Mouse (Mus musculus): ENCODE results near the gene Ddx21.
A peak's percentile ranks its signal among the peaks of the same experiment; 100 is the strongest.

The Ddx21 gene

DNA sequence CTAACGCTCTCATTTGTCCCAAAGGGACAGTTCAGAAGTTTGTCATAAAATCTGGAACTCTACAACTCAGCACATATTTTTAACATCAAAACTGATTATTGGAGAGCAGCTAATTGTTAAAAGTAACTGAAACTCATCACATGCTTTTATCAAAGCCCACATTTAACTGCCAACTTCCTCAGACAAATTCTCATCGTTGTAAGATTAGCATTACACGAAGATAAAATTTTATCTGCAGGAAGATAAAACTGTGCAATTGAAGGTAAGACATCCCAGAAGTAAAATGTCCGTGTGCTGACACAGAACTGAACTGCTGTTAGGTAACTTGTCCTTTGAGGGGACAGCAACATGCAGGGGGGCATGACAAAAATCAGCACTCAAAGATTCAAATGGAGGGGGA is 33.2 kb downstream of the Ddx21 start:
- no peak for DNase-seq

DNA sequence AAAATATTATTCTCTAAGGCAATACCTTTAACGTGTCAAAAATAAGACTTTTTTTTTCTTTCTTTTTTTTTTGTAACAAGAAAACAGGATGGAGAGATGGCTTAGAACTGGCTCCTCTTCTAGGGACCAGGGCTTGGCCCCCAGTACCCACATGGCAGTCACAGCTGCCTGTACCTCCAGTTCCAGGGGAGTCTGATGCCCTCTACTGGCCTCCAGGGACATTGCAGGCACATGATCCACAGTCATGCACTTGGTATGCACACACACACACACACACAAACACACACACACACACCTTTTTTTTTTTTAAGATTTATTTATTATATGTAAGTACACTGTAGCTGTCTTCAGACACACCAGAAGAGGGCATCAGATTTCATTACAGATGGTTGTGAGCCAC is 44.3 kb downstream of the Ddx21 start:
- no peak for DNase-seq

DNA sequence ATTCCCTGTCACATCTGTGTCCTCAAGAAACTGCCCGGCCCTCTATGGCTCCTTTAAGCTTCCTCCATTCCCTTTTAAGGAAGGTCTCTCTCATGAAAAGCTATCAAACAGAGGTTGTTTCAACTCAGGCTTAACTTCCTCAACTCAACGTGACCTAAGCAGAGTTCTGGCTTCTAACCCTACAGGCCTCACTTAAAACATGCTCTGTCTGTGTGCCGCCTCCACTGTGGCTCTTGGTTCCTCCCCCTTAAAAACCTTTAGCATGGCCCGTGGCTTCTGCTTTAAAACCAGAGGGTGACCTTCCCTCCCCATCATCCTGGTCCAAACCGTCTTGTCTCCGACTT is 45.6 kb downstream of the Ddx21 start:
- no peak for DNase-seq

DNA sequence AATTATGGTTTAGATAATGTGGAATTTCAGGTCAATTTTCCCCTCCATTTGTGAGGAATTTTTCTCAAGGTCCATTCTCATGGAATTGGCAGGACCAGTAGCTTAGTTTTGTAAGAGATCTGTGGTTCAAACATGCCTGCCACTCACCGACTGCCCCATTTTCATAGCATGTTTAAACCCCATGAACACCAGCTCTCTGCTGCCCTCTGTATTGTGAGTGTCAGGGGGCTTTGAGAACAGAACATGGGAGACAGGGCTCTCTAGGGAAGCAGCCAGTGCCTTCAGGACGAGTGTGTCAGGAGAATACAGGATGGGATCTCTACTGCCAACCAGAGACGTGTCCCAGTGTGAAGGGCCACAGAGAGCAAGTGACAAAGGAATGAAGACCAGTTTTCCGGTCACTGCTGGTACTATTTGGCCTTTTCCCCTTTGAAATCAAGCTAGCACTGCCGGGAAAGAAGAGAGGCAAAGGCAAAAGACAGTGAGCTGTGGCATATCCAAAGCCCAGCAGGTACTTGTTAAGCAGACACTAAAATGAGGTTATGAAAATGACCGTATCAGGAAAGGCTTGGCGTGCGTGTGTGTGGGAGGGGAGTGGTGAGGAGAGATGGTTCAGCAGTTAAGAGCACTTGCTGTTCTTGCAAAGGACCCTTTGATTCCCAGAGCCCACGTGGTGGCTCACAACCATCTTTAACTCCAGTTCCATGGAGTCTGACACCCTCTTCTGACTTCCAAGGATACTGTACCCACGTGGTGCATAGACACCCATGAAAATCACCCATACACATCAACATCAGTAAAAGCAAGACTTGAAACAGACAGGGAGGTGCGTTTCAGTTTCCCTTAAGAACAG is 46.1 kb downstream of the Ddx21 start:
- DNase-seq = no peak

DNA sequence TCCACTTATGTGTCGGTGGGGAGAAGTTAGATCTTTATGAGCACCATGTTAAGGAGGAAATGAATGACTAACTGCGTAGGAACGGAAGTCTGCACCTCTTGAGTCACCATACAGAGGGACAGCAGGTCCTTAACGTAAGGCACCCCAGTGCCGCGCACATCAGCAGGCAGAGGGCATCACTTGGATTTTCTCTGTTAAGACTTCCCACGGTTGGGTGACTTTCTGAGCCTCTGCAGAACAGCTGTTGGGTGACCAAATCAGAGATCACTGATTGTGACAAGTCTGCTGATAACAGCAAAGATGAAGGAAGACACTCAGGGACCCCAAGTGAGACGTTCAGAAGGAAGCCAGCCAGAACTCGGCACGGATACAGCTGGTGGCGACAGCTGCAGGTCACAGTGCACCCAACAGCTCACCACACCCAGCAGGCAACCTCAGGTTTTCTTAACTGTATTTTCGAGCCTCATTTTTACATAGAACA is 48.4 kb downstream of the Ddx21 start:
- no peak for DNase-seq

DNA sequence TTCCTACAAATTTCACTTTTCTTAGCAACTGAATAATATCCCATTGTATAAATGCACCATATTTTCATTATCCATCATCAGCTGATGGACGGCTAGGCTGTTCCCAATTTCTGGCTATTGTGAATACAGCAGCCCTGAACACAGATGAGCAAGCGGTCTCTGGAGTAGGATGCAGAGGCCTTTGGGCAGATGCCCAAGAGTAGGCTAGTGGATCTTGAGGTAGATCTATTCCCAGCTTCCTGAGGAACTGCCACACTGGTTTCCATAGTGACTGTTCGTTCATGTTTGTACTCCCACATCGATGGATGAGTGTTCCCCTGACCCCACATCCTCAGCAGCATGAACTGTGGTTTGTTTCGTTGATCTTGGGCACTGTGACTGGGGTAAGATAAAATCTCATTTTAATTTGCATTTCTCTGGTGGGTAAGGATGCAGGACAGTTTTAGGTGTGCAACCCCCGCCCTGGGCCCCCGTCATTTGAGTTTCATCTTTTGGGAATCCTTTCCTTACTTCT is 51.2 kb downstream of the Ddx21 start:
- DNase-seq = no peak

DNA sequence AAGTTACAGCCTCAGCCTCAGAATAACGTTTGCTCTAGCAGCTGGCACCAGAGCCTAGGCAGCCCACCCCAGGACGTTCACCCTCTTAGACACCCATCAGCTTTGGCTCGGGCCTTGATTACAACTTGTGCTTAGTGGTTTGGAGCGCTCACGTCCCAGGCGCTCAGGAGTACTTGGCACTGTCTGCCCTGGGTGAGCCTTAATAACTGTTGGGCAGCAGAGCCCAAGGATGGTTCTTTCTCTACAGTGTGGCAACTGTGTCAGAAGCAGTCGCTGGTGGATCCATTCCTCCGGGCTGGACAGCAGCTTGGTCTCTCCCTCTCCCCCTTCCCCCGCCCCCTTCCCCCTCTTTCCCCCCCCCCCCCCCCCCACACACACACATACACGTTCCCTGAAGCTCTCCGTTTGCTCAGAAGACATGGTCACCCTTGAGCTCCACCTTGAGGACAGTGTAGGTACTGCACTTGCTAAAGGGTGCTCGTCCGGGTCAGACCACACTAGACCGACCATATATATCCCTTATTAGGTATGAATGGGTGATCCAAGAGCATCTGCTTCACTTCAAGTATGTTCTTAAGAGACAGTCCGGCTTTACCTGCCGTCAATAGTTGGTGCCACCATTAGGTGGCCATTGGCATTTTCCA is 52.4 kb downstream of the Ddx21 start:
- DNase-seq = peak; percentile 34

DNA sequence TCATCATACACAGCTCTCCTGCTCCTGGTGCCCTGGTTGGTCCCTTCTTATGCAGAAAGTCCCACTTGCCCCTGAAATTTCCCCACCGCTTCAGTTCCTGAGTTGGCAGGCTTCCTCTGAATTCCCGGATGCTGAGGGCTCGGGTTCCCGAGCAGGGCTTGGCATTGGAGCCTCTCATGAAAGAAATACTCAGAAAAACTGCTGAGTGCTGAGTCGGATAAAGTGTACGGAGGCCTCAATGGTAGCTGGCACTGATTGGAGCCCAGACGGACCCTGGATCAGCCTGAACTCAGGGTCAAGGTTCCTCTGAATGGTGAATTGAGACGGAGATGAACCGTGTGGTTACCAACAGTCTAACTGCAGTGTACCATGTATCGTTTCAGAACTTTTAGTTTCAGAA is 55.6 kb downstream of the Ddx21 start:
- DNase-seq = no peak

DNA sequence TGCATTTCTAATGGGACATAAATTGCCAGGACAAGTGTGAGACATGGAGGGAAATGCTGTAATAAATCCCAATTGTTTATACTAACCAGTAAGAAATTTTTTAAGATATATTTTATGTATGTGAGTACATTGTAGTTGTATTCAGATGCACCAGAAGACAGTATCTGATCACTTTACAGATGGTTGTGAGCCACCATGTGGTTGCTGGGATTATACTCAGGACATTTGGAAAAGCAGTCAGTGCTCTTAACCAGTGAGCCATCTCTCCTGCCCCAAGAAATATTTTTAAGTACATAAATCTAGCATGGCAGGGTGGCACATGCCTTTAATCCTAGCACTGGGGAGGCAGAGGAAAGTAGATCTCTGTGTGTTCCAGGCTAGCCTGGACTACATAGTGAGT is 56.3 kb downstream of the Ddx21 start:
- DNase-seq = no peak

DNA sequence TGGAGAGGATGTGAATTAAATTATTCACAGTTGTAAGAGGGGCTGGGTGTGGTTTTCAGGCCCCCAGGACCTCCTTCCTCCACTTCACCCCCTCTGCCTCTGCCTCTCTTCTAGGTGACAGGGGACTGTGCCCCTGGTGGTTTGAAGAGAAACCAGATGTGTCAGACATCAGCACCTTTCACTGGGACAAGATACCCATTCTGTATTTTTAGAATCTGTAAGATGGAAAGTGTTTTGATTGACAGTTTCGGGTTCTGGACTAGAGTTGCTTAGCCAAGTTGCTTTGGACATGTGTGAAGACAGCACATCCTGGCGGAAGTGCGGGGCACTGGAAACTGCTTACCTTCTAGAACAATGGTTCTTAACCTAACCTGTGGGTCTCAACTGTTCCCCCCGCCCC is 57.8 kb downstream of the Ddx21 start:
- no peak for DNase-seq

DNA sequence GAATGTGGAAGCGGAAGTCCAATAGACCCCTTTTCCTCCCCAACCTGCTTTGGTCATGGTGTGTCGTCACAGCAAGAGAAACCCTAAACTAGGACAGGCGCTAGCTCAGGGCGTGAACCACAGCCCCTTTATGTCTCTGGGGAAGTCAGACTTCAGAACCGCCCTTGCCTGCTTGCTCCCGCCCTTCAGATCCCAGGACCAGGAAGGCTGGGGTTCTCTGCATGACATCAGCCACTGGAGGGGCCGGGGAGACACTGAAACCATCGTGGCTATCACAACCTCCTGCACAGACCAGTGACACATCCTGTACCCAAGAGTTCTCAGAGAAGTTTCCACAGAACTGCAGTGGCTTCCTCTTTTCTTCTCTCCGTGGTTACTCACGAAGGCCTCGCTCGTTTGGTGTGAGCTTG is 58.7 kb downstream of the Ddx21 start:
- DNase-seq = no peak

DNA sequence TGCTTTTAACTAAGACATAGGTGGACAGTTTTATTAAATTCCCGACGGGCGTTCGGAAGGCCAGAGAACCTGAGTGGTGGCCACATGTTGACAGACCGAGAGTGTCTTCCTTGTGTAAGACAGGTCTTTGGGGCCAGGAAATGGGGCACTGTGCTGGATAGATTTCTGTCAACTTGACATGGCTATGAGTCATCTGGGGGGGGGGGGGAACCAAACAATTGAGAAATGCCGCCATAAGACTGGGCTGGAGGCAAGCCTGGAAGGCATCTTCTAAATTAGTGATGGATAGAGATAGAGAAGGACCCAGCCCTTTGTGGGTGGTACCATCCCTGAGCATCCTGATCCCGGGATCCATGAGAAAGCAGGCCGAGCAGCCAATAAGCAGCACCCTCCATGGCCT is 59.2 kb downstream of the Ddx21 start:
- no peak for DNase-seq

DNA sequence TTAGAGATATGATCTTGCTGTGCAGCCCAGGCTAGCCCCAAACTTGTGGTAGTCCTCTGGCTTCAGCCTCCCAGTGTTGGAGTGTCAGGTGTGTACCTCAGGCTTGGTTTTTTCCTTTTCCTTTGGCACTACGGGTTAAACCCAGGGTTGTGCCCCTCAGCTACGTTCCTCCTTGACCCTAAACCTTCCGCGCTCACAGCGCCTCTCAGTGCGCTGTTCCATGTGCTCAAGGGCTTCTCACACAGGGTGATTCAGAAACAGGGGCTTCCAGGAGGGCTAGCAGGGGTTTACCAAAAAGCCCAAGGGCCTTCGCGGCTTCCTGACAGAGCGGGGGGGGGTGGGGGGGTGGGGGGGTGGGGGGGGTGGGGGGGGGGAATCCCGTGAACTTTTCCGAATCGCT is 59.6 kb downstream of the Ddx21 start:
- no peak for DNase-seq

DNA sequence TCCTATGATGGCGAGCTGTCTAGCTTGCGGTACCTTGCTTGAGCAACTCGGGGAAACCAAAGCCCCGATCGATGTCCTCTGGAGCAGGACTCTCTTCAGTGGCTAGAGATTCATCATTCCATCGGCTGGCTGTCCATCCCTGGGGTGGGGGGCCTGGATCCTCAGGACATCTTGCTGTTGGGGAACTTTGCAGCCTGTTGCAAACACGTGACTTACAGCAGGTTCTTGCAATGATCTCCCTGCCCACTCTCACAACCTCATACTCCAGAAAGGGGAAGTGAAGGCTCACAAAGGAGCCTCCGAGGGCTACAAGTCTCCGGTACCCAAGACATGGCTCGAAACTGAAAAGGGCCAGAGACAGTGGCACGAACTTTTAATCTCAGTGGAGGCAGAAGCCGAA is 60.6 kb downstream of the Ddx21 start:
- DNase-seq = no peak

DNA sequence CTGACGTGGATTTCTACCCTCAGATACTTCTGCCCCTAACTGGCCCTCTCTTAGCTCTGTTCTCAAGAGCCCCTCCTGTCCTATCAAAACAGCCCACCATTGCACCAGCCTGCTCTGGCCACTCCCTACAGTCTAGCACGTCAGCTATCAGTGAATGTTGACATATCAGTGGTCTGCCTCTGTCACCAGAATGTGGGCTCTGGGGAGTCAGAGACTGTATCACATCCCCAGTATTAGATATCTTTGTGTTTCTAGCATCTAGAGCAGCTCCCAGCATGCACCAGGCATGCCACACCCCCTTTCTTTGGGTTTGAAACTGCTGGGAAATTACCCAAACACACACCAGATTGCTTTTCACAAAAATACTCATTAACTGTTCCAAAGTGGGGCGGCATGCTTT is 61.3 kb downstream of the Ddx21 start:
- no peak for DNase-seq

DNA sequence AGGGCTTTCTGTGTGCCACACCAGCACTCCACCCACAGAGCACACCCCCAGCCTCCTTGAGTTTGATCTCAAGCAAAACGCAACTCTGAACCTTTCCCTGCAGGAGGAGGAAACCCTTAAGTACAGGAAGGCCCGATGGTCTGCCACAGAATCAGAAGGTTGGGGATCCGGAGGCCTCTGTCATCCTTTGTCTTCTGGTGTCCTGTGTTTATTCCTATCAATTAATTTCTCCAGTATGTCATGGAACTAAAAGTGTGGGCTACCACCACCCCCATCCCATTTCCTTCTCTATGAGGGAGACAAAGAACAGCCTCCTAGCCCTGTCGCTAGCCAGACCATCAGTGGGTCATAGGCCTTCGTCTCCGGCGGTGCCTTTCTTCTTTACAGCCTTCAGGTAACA is 67.6 kb downstream of the Ddx21 start:
- no peak for DNase-seq

DNA sequence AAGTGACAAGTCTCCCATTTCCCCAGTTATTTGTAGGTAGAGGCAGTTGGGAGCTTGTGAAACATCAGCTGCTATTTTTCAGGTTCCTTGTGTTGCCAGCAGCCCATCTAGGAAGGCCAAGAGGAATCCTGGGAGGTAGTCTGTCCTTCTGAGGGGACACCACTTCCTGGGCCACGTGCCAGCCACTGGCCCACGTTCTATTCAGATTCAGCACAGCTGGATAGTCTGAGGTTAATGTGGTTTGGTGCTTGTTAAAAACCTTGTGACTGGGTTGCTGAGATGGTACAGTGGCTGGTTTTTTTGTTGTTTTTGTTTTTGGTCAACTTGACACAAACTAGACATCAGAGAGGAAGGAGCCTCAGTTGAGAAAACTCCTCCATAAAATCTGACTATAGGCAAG is 69.2 kb downstream of the Ddx21 start:
- no peak for DNase-seq
